Mouse (Mus musculus): ENCODE results near the gene Pdzrn3. TPM values are rescaled to one million over a fixed set of nuclear protein-coding genes. Genes with fewer than 3 reads are reported as not detected.

Gene Pdzrn3
- polyA plus RNA-seq, 1 experiment = 2.8 TPM

DNA sequence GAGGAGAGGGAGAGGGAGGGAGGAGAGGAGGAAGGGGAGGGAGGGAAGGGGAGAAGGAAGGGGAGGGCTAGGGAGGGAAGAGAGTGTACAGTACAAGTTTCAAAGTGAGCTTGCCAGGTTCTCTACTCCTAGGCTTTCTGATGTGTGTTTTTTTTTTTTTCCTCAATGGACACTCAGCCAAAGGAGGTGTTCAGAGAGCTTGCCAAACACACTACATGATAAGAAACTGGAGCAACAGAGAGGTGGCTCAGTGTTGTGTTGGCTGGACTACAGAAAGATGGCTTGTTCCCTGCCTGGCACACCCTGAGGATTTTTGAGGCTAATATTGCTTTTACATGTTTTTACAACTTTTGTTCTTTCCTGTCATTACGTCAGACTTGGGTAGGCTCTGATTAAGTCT lies 26.6 kb downstream of the Pdzrn3 start:
- no peak for DNase-seq

DNA sequence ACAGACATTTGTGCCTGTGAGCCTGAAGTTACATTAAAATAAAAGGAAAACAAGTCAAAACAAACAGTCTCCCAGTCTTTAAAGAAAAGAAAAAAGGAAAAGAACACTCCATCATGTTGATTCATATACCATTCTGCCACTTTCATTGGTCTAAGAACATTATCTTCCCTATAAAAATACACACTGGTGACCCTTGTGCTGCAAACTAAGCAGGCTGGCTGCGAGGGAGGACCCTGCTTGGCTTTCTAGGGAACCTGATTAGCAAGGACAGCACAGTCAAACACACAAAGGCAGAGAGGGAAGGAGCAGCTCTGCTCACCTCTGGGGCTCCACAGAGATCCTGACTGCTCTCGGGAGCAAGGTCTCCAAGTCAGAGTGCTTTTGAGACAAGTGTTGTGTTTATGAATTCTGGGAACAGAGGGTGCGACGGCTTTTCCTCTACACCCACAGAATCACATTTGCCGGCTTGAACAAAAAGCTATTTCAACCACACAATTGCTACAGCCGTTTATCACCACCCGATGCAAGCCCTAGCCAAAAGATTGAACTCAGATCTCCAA lies 27.2 kb downstream of the Pdzrn3 start:
- H3K27ac ChIP-seq (ENCODE audit: control insufficient read depth, insufficient read depth, low read length) = no peak overlapping the region
- no peaks in the 10 kb centered on the region for H3K36me3 ChIP-seq (ENCODE audit: control insufficient read depth, insufficient read depth, low read length)
- no peak for DNase-seq
- 83% methylated on average over 7 of the region's 7 CpGs for WGBS
- no peak overlapping the region for H3K4me3 ChIP-seq (ENCODE audit: control insufficient read depth, insufficient read depth, low read length)
- H3K27me3 ChIP-seq (ENCODE audit: control insufficient read depth, insufficient read depth, low read length) = no peaks in the 10 kb centered on the region
- TF ChIP-seq POLR2A (IDR thresholded peaks at IDR 0.05; ENCODE audit: control insufficient read depth, extremely low read depth, insufficient read depth, low read length, poor library complexity) (no peak), CTCF (IDR thresholded peaks at IDR 0.05; ENCODE audit: borderline replicate concordance, control insufficient read depth, extremely low read depth, insufficient read depth, low read length, poor library complexity) (no peak)
- H3K4me1 ChIP-seq (replicated peaks; ENCODE audit: control insufficient read depth, insufficient read depth, low read length) = no peaks in the 10 kb centered on the region

More for the DNA sequence above, 26.6 kb downstream of the Pdzrn3 start:
- no peak for TF ChIP-seq CTCF (IDR thresholded peaks at IDR 0.05; ENCODE audit: borderline replicate concordance, control insufficient read depth, extremely low read depth, insufficient read depth, low read length, poor library complexity)
- no peak for TF ChIP-seq POLR2A (IDR thresholded peaks at IDR 0.05; ENCODE audit: control insufficient read depth, extremely low read depth, insufficient read depth, low read length, poor library complexity)
- H3K36me3 ChIP-seq (ENCODE audit: control insufficient read depth, insufficient read depth, low read length) = no peaks in the 10 kb centered on the region
- H3K27me3 ChIP-seq (ENCODE audit: control insufficient read depth, insufficient read depth, low read length) = no peaks in the 10 kb centered on the region
- no peak overlapping the region for H3K27ac ChIP-seq (ENCODE audit: control insufficient read depth, insufficient read depth, low read length)
- no peak overlapping the region for H3K4me3 ChIP-seq (ENCODE audit: control insufficient read depth, insufficient read depth, low read length)
- H3K4me1 ChIP-seq (replicated peaks; ENCODE audit: control insufficient read depth, insufficient read depth, low read length) = no peaks in the 10 kb centered on the region
- WGBS = 95% methylated on average over 1 of the region's 1 CpGs

DNA sequence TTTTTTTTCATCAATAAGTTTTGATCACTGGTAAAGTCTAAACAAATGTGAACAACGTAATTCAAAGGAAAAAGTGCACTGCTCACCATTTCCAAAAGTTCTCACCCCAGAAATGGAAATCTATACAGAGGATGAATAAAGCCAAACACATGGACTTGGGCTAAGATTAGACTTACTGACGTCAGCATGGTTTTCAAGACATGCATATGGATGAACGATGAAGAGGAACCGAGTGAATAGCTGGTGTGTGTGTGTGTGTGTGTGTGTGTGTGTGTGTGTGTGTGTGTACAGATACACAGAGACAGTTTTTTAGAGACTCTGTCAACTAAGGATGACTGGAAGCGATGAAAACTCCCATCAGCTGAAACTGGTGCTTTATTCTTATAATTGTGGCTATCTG lies 29.2 kb downstream of the Pdzrn3 start:
- Histone ChIP-seq H3K36me3 (ENCODE audit: control insufficient read depth, insufficient read depth, low read length) (no peaks in the 10 kb centered on the region), H3K4me1 (replicated peaks; ENCODE audit: control insufficient read depth, insufficient read depth, low read length) (no peaks in the 10 kb centered on the region), H3K27ac (ENCODE audit: control insufficient read depth, insufficient read depth, low read length) (no peak overlapping the region), H3K4me3 (ENCODE audit: control insufficient read depth, insufficient read depth, low read length) (no peak overlapping the region), H3K27me3 (ENCODE audit: control insufficient read depth, insufficient read depth, low read length) (no peaks in the 10 kb centered on the region)
- 85% methylated on average over 5 of the region's 5 CpGs for WGBS
- TF ChIP-seq CTCF (IDR thresholded peaks at IDR 0.05; ENCODE audit: borderline replicate concordance, control insufficient read depth, extremely low read depth, insufficient read depth, low read length, poor library complexity) (no peak), POLR2A (IDR thresholded peaks at IDR 0.05; ENCODE audit: control insufficient read depth, extremely low read depth, insufficient read depth, low read length, poor library complexity) (no peak)
- DNase-seq = no peak

DNA sequence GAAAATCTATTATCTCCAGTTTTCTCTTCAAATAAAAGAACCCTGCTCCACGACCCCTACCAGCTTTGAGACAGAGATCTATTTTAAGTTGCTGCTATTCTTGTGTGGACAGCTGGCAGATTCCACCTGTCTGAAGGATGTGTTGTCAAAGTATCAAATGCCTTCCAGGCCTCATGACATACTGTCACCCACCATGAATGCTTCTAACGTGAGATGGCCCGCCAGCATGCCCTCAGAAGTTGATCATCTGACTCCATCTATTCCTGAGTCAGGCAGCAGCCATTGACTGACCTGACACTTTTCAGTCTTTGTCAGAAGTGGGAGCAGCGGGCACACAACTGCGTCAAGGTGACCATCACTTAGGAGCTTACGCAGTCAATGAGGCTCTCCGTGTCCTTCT lies 37.6 kb downstream of the Pdzrn3 start:
- no peak overlapping the region for H3K4me3 ChIP-seq (ENCODE audit: control insufficient read depth, insufficient read depth, low read length)
- no peaks in the 10 kb centered on the region for H3K4me1 ChIP-seq (replicated peaks; ENCODE audit: control insufficient read depth, insufficient read depth, low read length)
- DNase-seq = no peak
- H3K27ac ChIP-seq (ENCODE audit: control insufficient read depth, insufficient read depth, low read length) = no peak overlapping the region
- no peak for TF ChIP-seq POLR2A (IDR thresholded peaks at IDR 0.05; ENCODE audit: control insufficient read depth, extremely low read depth, insufficient read depth, low read length, poor library complexity)
- no peak for TF ChIP-seq CTCF (IDR thresholded peaks at IDR 0.05; ENCODE audit: borderline replicate concordance, control insufficient read depth, extremely low read depth, insufficient read depth, low read length, poor library complexity)
- no peaks in the 10 kb centered on the region for H3K27me3 ChIP-seq (ENCODE audit: control insufficient read depth, insufficient read depth, low read length)
- 95% methylated on average over 7 of the region's 7 CpGs for whole genome bisulfite sequencing
- H3K36me3 ChIP-seq (ENCODE audit: control insufficient read depth, insufficient read depth, low read length) = no peaks in the 10 kb centered on the region

DNA sequence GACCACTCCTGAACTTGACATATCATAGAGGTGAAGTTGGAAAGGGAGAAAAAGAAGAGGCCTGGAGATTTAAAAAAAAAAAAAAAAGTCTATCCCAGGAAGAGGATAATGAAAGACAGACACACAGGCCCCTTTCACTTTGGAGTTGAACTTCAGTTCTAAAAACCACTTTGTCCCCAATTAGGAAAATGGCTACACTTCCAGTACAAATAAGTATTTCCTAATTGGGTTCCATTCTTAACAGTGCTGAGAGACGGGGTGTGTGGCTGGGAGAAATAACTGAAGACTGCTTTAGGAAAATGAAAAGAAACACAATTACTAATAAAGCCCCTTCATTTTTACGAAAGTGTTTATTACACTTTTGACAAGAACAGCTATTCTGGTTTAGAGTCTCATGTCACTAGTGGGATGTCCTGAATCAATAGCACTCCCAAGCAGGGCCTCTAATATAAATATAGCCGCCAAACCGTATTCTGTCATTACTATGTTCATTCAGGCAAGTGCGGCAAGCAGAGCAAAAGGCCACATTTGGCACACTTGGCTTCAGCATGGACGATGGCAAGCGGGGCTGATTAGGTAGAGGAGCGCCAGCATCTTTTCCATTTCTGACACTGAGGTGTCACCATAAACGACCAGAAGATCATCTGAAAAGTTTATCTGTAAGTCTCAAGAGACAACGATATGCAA lies 39.7 kb downstream of the Pdzrn3 start:
- no peak overlapping the region for H3K27ac ChIP-seq (ENCODE audit: control insufficient read depth, insufficient read depth, low read length)
- H3K4me1 ChIP-seq (replicated peaks; ENCODE audit: control insufficient read depth, insufficient read depth, low read length) = no peaks in the 10 kb centered on the region
- WGBS = 95% methylated on average over 10 of the region's 10 CpGs
- no peak for DNase-seq
- H3K4me3 ChIP-seq (ENCODE audit: control insufficient read depth, insufficient read depth, low read length) = no peak overlapping the region
- TF ChIP-seq POLR2A (IDR thresholded peaks at IDR 0.05; ENCODE audit: control insufficient read depth, extremely low read depth, insufficient read depth, low read length, poor library complexity) (no peak), CTCF (IDR thresholded peaks at IDR 0.05; ENCODE audit: borderline replicate concordance, control insufficient read depth, extremely low read depth, insufficient read depth, low read length, poor library complexity) (no peak)
- no peaks in the 10 kb centered on the region for H3K27me3 ChIP-seq (ENCODE audit: control insufficient read depth, insufficient read depth, low read length)
- H3K36me3 ChIP-seq (ENCODE audit: control insufficient read depth, insufficient read depth, low read length) = no peaks in the 10 kb centered on the region

DNA sequence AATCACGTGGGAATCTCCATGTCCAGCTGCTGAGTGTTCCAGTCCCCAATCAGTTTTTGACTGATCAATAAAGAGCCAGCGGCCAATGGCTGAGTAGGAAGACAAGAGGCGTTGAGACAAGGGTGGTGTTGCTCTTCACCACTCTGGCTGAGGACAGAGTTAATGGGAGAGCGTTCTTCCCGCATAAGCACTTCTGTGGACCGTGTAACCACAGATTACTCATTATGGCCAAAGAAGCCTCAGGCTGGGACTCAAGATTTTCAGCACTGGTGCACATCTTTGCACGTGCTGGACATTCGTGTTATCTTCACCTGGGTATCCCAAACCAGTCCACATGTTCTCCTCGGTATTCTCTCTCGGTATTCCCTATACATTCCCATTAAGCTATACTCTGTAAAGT lies 41.0 kb downstream of the Pdzrn3 start:
- Histone ChIP-seq H3K27ac (ENCODE audit: control insufficient read depth, insufficient read depth, low read length) (no peak overlapping the region), H3K27me3 (ENCODE audit: control insufficient read depth, insufficient read depth, low read length) (no peaks in the 10 kb centered on the region), H3K4me3 (ENCODE audit: control insufficient read depth, insufficient read depth, low read length) (no peak overlapping the region), H3K36me3 (ENCODE audit: control insufficient read depth, insufficient read depth, low read length) (no peaks in the 10 kb centered on the region), H3K4me1 (replicated peaks; ENCODE audit: control insufficient read depth, insufficient read depth, low read length) (no peaks in the 10 kb centered on the region)
- TF ChIP-seq POLR2A (IDR thresholded peaks at IDR 0.05; ENCODE audit: control insufficient read depth, extremely low read depth, insufficient read depth, low read length, poor library complexity) (no peak), CTCF (IDR thresholded peaks at IDR 0.05; ENCODE audit: borderline replicate concordance, control insufficient read depth, extremely low read depth, insufficient read depth, low read length, poor library complexity) (no peak)
- DNase-seq = no peak
- 92% methylated on average over 10 of the region's 10 CpGs for WGBS
